Mouse (Mus musculus) spleen, adult 2 months (tissue): ENCODE results near the gene Pcnx. TPM values are rescaled to one million over a fixed set of nuclear protein-coding genes. Genes with fewer than 3 reads are reported as not detected.

Experiments
- DNase-seq, 2 experiments: peaks; one replicate each; pipeline versions ENCODE4 v3.0.0 to v3.0.0-alpha.2; 2012 to 2021; ENCODE audit warnings: low spot score in 2 of 2, low read depth in 1 of 2
- H3K27ac ChIP-seq: fragments of 200-500 bp; 2 replicates; pipeline ENCODE4 v1.5.1; 2012; ENCODE audit warnings: low read length, inconsistent platforms; ENCODE audit not compliant: insufficient read depth
- H3K27me3 ChIP-seq: fragments of 200-500 bp; 2 replicates; pipeline ENCODE4 v1.6.1; 2012; ENCODE audit warnings: mild to moderate bottlenecking, moderate library complexity, low read length, inconsistent platforms; ENCODE audit not compliant: control insufficient read depth, insufficient read depth
- H3K36me3 ChIP-seq: fragments of 200-500 bp; 2 replicates; pipeline ENCODE4 v1.6.1; 2012; ENCODE audit warnings: mild to moderate bottlenecking, low read length, inconsistent platforms; ENCODE audit not compliant: control insufficient read depth, insufficient read depth
- H3K4me1 ChIP-seq: fragments of 200-500 bp; 2 replicates; pipeline ENCODE4 v1.6.1; 2011; ENCODE audit warnings: inconsistent platforms; ENCODE audit not compliant: control insufficient read depth, insufficient read depth, insufficient read length
- H3K4me3 ChIP-seq: fragments of 200-500 bp; 2 replicates; pipeline ENCODE4 v1.5.1; 2011; ENCODE audit warnings: mild to moderate bottlenecking, inconsistent platforms; ENCODE audit not compliant: insufficient read depth, insufficient read length; ENCODE audit errors: extremely low read depth
- CTCF ChIP-seq: fragments of 200-500 bp; IDR thresholded peaks from 2 replicates; pipeline ENCODE4 v1.5.1; 2011; ENCODE audit warnings: mild to moderate bottlenecking, inconsistent platforms; ENCODE audit not compliant: insufficient read depth, insufficient read length, insufficient replicate concordance; ENCODE audit errors: extremely low read depth
- POLR2A ChIP-seq: fragments of 200-500 bp; IDR thresholded peaks from 2 replicates; pipeline ENCODE4 v1.6.1; 2011; ENCODE audit warnings: low read depth, low read length, inconsistent platforms
- WGBS: fragments of 180-500 bp; shearing (Covaris S2); methylation state at CpG from one replicate; pipeline ENCODE4 v1.1.7; 2018; 5-methylcytosine and 5-hydroxymethylcytosine counted together
- polyA plus RNA-seq: library from polyadenylated mRNA; depleted of rRNA; stranded (reverse); fragments of >200 nt; gene quantifications from 2 replicates; pipeline ENCODE4 v1.2.3, GENCODE M21; 2012

Pcnx gene
- polyA plus RNA-seq, 1 experiment, result 8.4 TPM

DNA sequence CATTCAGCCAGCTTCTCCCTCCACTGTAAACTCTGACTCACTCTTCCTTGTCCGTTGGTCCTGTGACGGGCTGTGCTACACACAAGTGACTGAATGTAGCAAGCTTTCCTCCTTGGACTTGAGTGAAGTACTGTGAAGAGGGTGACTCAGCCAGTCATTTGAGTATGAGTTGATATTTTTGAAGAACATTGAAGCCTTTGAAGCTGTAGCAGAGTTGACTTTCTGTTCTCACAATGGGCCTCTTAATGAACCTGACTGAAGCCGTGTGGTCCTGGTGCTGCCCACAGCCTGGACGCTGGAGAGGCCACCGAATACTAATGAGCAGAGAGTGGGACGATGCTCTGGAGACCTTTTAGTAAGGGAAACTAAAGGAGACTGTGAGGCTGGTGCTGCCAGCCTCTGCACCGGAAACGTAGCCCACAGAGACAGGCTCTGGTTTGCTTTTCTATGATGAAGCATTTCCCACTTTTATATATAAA lies 112.1 kb downstream of the Pcnx start:
- H3K27me3 ChIP-seq, result no peaks in the 10 kb centered on the region
- H3K27ac ChIP-seq, result peak overlapping the region; percentile 90; the same call in 1 of the 2 replicates
- no peak for TF ChIP-seq POLR2A
- no peak for TF ChIP-seq CTCF
- no peak overlapping the region for H3K4me3 ChIP-seq
- H3K36me3 ChIP-seq, result peaks cover 6% of the 10 kb centered on the region
- WGBS, result 53% methylated on average over 8 of the region's 8 CpGs
- no peak for DNase-seq
- peaks cover 3% of the 10 kb centered on the region; the same call in 1 of the 2 replicates for H3K4me1 ChIP-seq

DNA sequence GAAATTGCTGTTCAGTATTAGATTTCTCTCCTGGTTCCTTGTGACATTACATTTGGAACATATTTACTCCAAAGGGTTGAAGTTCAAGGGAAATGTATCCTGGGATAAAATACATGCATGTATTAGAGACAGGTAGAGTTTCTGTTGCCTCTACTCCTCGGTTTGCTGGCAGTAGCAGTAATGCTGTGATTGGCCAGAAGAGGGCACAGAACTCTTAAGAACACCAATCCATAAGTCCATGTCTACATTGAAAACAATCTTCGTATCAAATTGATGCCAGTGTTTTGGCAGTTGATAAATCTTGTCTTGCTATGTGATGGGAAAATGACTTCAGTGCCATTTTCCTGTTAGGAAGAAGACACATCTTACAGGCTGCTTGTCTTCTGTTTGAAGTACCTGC lies 115.0 kb downstream of the Pcnx start:
- Histone ChIP-seq H3K27me3 (no peaks in the 10 kb centered on the region), H3K4me1 (peaks cover 3% of the 10 kb centered on the region; the same call in 1 of the 2 replicates), H3K36me3 (peaks cover 6% of the 10 kb centered on the region; the same call in 1 of the 2 replicates), H3K27ac (no peak overlapping the region), H3K4me3 (no peak overlapping the region)
- TF ChIP-seq POLR2A (no peak), CTCF (no peak)
- peak in 1 of 2 experiments; percentile 18 for DNase-seq
- WGBS, result 58% methylated on average over 2 of the region's 2 CpGs

DNA sequence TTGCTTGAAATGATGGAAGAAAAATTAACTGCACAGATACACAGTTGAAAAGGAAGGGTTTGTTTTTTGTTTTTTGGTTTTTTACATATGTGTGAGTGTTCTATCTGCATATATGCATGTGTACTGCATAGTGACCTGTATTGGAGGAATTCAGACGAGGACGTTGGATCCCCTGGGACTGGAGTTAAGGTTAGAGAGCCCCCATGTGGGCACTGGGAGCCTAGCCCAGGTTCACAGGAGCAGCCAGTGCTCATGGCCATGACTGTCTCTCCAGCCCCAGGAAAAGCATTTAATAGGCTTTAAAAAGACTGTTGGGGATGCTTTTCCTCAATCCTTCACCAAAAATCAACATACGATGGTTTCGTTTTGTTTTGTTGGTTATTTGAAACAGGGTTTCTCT lies 117.5 kb downstream of the Pcnx start:
- Histone ChIP-seq H3K4me1 (no peaks in the 10 kb centered on the region), H3K36me3 (peaks cover 16% of the 10 kb centered on the region), H3K27ac (no peak overlapping the region), H3K4me3 (no peak overlapping the region), H3K27me3 (no peaks in the 10 kb centered on the region)
- no peak for TF ChIP-seq CTCF
- no peak for TF ChIP-seq POLR2A
- WGBS, result 64% methylated on average over 4 of the region's 4 CpGs
- DNase-seq, result no peak

DNA sequence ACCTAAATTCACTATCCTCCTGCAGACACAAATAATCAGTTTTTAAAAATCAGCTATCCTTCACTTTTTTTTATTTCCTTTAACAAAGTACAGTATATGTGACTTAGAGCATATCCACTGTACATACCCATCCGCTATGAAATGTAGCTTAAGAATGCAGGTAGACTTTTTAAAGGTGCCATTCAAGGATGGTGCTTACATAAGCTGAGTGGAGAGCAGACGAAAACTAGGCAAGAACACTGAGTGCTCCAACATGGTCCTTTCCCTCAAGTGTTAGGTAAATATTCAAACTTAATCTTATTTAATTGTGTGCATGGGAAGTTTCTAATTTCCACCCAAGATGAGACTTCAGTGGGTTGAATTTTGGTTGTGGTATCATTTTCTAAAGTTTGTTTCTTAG lies 119.5 kb downstream of the Pcnx start:
- WGBS, result 94% methylated on average over 2 of the region's 2 CpGs

DNA sequence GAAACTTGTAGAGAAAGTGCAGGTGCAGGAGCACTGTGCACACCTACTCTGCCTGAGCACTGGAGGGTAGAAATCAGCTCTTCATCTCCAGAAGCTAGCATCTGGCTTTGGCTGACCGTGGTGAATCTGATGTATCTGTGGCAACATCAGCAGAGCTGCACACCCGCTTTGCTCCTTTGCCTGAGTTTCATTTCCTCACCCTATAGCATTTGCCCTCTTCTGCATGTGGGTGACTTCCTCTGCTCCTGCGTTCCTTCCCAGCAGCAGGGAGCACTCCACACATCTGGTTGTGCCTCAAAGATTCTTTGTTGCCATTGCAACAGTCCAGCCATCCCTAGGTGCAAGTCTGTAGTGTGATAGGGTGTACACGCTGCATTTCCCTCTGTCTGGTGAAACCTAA lies 132.3 kb downstream of the Pcnx start:
- no peak overlapping the region for H3K4me3 ChIP-seq
- no peak for DNase-seq
- TF ChIP-seq CTCF (no peak), POLR2A (no peak)
- no peaks in the 10 kb centered on the region for H3K4me1 ChIP-seq
- H3K27ac ChIP-seq, result no peak overlapping the region
- H3K36me3 ChIP-seq, result peaks cover 32% of the 10 kb centered on the region
- H3K27me3 ChIP-seq, result no peaks in the 10 kb centered on the region
- 47% methylated on average over 4 of the region's 4 CpGs for WGBS

More for the DNA sequence above, 119.5 kb downstream of the Pcnx start:
- no peaks in the 10 kb centered on the region for H3K27me3 ChIP-seq
- no peak overlapping the region for H3K4me3 ChIP-seq
- no peaks in the 10 kb centered on the region for H3K4me1 ChIP-seq
- H3K36me3 ChIP-seq, result peaks cover 21% of the 10 kb centered on the region
- no peak for TF ChIP-seq CTCF
- TF ChIP-seq POLR2A, result no peak
- DNase-seq, result no peak
- no peak overlapping the region for H3K27ac ChIP-seq

DNA sequence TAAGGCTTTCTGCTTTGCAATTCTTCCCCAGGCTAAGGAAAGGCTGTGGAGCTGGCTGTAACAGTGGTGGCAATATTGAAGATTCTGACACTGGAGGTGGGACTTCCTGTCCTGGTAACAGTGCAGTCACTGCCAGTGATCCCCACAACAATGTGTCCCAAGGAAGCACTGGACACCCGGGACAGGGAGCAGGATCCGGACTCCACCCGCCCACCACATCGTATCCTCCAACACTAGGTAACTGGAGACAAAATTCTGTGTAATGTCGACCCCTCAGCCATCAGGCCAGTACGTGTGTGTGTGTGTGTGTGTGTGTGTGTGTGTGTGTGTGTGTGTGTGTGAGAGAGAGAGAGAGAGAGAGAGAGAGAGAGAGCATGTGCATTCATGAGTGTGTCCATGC lies 133.2 kb downstream of the Pcnx start:
- H3K36me3 ChIP-seq, result peaks cover 25% of the 10 kb centered on the region
- DNase-seq, result no peak
- H3K27me3 ChIP-seq, result no peaks in the 10 kb centered on the region
- H3K27ac ChIP-seq, result no peak overlapping the region
- 94% methylated on average over 6 of the region's 6 CpGs for WGBS
- H3K4me3 ChIP-seq, result no peak overlapping the region
- no peak for TF ChIP-seq POLR2A
- no peak for TF ChIP-seq CTCF
- no peaks in the 10 kb centered on the region for H3K4me1 ChIP-seq

DNA sequence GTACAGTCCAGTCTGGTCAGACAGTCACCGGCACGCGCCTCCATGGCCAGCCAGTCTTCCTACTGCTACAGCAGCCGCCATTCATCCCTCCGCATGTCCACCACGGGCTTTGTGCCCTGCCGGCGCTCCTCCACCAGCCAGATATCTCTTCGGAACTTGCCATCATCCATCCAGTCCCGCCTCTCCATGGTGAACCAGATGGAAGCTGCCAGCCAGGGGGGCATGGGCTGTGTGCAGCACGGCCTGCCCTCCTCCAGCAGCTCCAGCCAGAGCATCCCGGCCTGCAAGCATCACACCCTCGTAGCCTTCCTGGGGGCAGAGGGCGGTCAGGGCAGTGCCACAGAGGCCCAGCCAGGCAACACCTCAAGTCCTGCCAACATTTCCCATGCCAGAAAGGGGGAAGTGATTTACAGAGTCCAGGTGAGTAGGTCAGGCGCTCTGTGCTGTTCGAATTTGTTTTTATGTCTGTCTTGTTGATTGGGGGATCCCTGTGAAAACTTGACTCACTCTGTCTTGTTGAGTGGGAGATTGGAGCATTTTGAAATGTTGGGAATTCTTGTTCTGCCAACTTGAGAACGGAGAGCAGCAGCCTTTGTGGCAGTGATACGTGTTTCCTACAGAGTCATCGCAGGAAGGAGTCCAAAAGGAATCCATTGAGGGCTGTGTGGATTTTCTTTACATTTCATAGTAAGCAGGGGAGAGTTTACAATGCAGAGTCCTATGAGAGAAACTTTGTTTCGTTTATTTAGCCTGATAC lies 135.3 kb downstream of the Pcnx start:
- Histone ChIP-seq H3K27me3 (no peaks in the 10 kb centered on the region), H3K4me1 (no peaks in the 10 kb centered on the region), H3K36me3 (peaks cover 25% of the 10 kb centered on the region), H3K4me3 (no peak overlapping the region), H3K27ac (no peak overlapping the region)
- DNase-seq, result no peak
- 94% methylated on average over 20 of the region's 20 CpGs for whole genome bisulfite sequencing
- TF ChIP-seq POLR2A (no peak), CTCF (no peak)
